15 mouse cellular contexts compared by ENCODE assay signal in genomic region chr12:54164724-54165050, GRCm38 (mm10). TPM values are rescaled to one million over a fixed set of nuclear protein-coding genes. Genes with fewer than 3 reads are reported as not detected.
DNase-seq lines count a peak whose midpoint lies in the region; ATAC-seq and TF ChIP-seq lines count a peak whose summit lies in the region.
"Had no signal": no experiment of that assay in that cellular context is flagged by ENCODE, and none has a peak within 500 bp of the region (broad histone marks: within the 10 kb centered on the region; RNA-seq: fewer than 3 reads in every experiment).

No protein-coding gene starts in this region.

- no peak for DNase-seq in heart, embryonic 10.5 days (ENCODE audit: low spot score)
- no peak for DNase-seq in heart, postnatal 36 days
- DNase-seq in midbrain, embryonic 10.5 days (ENCODE audit: low spot score): peak; percentile 23
- no peak for DNase-seq in right cerebral cortex, postnatal 10 days (ENCODE audit: low spot score in 2 of 2)
- DNase-seq: cerebellum, postnatal 36 days; gastrocnemius, adult 2 months; heart, postnatal 10 days; kidney, adult 18-20 months; left cerebral cortex, postnatal 4 days had no signal

- H3K36me3 ChIP-seq in heart, embryonic 10.5 days: no peaks in the 10 kb centered on the region
- H3K36me3 ChIP-seq in midbrain, embryonic 10.5 days: no peaks in the 10 kb centered on the region
- H3K36me3 ChIP-seq in midbrain, embryonic 15.5 days (replicated peaks): no peaks in the 10 kb centered on the region

- H3K27ac ChIP-seq in heart, embryonic 10.5 days: peak overlapping the region; percentile 48; the same call in 1 of the 2 replicates
- peak overlapping the region; percentile 65 for H3K27ac ChIP-seq in midbrain, embryonic 10.5 days (replicated peaks)
- no peak overlapping the region for H3K27ac ChIP-seq in midbrain, embryonic 15.5 days
- H3K27ac ChIP-seq in bone marrow, adult 2 months (ENCODE audit: control insufficient read depth, insufficient read depth, low read depth, low read length, poor library complexity): peak overlapping the region; percentile 70; the same call in 1 of the 2 replicates
- H3K27ac ChIP-seq: gastrocnemius, adult 2 months; layer of hippocampus, adult 2 months; macrophage had no signal

- no peak for ATAC-seq in midbrain, embryonic 15.5 days (replicated peaks)
- peak; percentile 90 for ATAC-seq in neutrophil, adult 5-6 weeks (ENCODE audit: extremely low read depth, insufficient number of reproducible peaks, low FRiP score, poor library complexity, severe bottlenecking)
- ATAC-seq in activated CD4-positive, CD25-positive, alpha-beta regulatory T cell, adult 4 months: no peak

- 59% methylated on average over 6 of the region's 6 CpGs for WGBS in heart, embryonic 10.5 days
- 13% methylated on average over 6 of the region's 6 CpGs for WGBS in midbrain, embryonic 10.5 days
- whole genome bisulfite sequencing in midbrain, embryonic 15.5 days: 26% methylated on average over 6 of the region's 6 CpGs
- WGBS in bone marrow, adult 2 months: 8% methylated on average over 6 of the region's 6 CpGs

- TF ChIP-seq POLR2A in bone marrow, adult 2 months (IDR thresholded peaks at IDR 0.05; ENCODE audit: borderline replicate concordance, control insufficient read depth, low read depth, low read length): no peak

- no peak overlapping the region for H3K4me2 ChIP-seq in midbrain, embryonic 15.5 days

- H3K27me3 ChIP-seq in heart, embryonic 10.5 days (ENCODE audit: insufficient read depth, poor library complexity, severe bottlenecking): peaks cover 11% of the 10 kb centered on the region
- peaks cover 65% of the 10 kb centered on the region for H3K27me3 ChIP-seq in midbrain, embryonic 10.5 days (ENCODE audit: low read depth, poor library complexity, severe bottlenecking)
- H3K27me3 ChIP-seq in midbrain, embryonic 15.5 days (replicated peaks): peaks cover 16% of the 10 kb centered on the region

- TF ChIP-seq CTCF in bone marrow, adult 2 months (IDR thresholded peaks at IDR 0.05; ENCODE audit: control insufficient read depth, insufficient read depth, low read length): no peak

- H3K4me1 ChIP-seq in heart, embryonic 10.5 days: peaks cover 32% of the 10 kb centered on the region
- H3K4me1 ChIP-seq in midbrain, embryonic 10.5 days: peaks cover 40% of the 10 kb centered on the region
- peaks cover 28% of the 10 kb centered on the region for H3K4me1 ChIP-seq in midbrain, embryonic 15.5 days
- H3K4me1 ChIP-seq in bone marrow, adult 2 months (ENCODE audit: control insufficient read depth, insufficient read depth, low read length): peaks cover 1% of the 10 kb centered on the region; the same call in 1 of the 2 replicates

- intact Hi-C loops in heart, postnatal 36 days (cut with DNase I): loop anchor here (5.0 kb wide), 2 partner anchors 38 to 383 kb away; partner anchors contain the start of gene Egln3

- no peak overlapping the region for H3K9ac ChIP-seq in midbrain, embryonic 15.5 days

- H3K9me3 ChIP-seq in heart, embryonic 10.5 days: no peaks in the 10 kb centered on the region
- 0 out of 2 replicates have a peak, but pooled peaks cover 3% of the 10 kb centered on the region for H3K9me3 ChIP-seq in midbrain, embryonic 10.5 days (replicated peaks)
- H3K9me3 ChIP-seq in midbrain, embryonic 15.5 days: no peaks in the 10 kb centered on the region

- H3K4me3 ChIP-seq in heart, embryonic 10.5 days: no peak overlapping the region
- H3K4me3 ChIP-seq in midbrain, embryonic 10.5 days: peak overlapping the region; percentile 23
- no peak overlapping the region for H3K4me3 ChIP-seq in midbrain, embryonic 15.5 days
- H3K4me3 ChIP-seq in bone marrow, adult 2 months (replicated peaks; ENCODE audit: control insufficient read depth, low read depth, low read length): no peak overlapping the region
- H3K4me3 ChIP-seq: gastrocnemius, adult 2 months; layer of hippocampus, adult 2 months had no signal

RNA-seq across cellular contexts. Expression of gene Egln3, which starts 39.0 kb away (rescaled TPM):
- polyA plus RNA-seq in heart, embryonic 10.5 days (2016; fragmentation: Nextera tagmentation; extraction: Ambion mirVana): 5.4 and 6.1 TPM in 2 replicates
- 10 to 100 TPM; 56.1 to 78.5 TPM for total RNA-seq in heart, postnatal 36 days (2021)
- 2.7 and 3.5 TPM in 2 replicates for polyA plus RNA-seq in midbrain, embryonic 10.5 days (2016; fragmentation: Nextera tagmentation; extraction: Ambion mirVana)
- polyA plus RNA-seq in midbrain, embryonic 15.5 days (2015; fragmentation: Nextera tagmentation; extraction: Ambion mirVana): 4.8 and 5.3 TPM in 2 replicates
- 0.72 and 1.9 TPM in 2 replicates for polyA plus RNA-seq in bone marrow, adult 2 months (2011; ENCODE audit: insufficient read depth, insufficient read length, low replicate concordance, missing spikeins)
- total RNA-seq in neutrophil, adult 5-6 weeks (2017): 7.6 and 9.6 TPM in 2 replicates
- polyA plus RNA-seq in activated CD4-positive, CD25-positive, alpha-beta regulatory T cell, adult 4 months (2017; shearing (Covaris generic)): 1 to 10 TPM; 1.7 to 2.3 TPM
